Mouse (Mus musculus): ENCODE data around the gene Lhfp. TPM values are rescaled to one million over a fixed set of nuclear protein-coding genes. Genes with fewer than 3 reads are reported as not detected.

The Lhfp gene
- 10 to 100 TPM; 24.4 to 28.7 TPM for total RNA-seq (2021)
- long read RNA-seq, experiment 1, transcript Lhfp-201 (4 exons, 2,108 nt): major isoform, 78 of 89 reads
- long read RNA-seq, experiment 1, partial matches to known transcripts: 9 of 89 reads
- long read RNA-seq, experiment 1, other reads (novel, unspliced or antisense): 2 of 89 reads
- long read RNA-seq, experiment 2, transcript Lhfp-201 (4 exons, 2,108 nt): major isoform, 34 of 38 reads
- long read RNA-seq, experiment 2, partial matches to known transcripts: 3 of 38 reads
- long read RNA-seq, experiment 2, other reads (novel, unspliced or antisense): 1 of 38 reads

DNA sequence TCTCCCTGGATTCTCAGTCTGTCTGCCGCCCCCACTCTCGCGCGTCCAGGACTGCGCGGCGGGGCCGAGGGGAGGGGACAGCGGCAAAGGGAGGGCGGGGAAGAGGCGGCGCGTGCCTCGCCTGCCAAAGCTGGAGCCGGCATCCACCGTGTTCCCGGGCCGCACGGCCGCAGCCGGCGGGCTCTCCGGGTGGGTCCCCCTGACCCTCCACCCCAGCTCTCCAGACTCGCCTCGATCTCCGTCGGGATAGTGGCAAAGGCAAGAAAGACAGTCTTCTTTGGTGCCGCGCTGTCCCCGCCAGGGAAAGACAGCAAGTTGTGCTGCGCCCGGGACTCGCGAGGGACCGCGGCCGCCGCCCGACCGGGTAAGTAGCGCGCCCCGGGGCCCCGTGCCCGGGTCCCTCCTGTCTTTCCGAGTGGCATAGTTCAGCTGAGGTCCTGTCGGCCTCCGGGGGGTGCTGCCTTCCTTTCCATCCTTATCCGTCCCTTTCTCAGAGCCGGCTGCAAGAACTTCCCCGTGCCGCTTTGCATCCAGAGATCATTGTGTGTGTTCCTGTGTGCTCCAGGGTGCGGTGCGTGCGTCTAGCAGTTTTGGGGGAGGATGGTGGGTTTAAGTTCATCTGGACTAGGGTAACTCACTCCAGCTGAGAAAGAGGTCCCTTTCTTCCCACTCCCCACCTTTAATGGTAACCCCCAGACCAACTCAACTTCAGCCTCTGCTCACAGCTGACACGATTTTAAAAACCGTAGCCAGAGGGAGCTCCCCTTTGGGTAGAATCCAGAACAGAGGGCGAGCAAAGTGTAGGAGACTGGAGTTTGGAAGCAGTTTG is at the start of gene Lhfp:
Lhfp (plus strand) TSS at position 118 of the 829 bp plus-strand sequence.
- peak; percentile 74 for DNase-seq

DNA sequence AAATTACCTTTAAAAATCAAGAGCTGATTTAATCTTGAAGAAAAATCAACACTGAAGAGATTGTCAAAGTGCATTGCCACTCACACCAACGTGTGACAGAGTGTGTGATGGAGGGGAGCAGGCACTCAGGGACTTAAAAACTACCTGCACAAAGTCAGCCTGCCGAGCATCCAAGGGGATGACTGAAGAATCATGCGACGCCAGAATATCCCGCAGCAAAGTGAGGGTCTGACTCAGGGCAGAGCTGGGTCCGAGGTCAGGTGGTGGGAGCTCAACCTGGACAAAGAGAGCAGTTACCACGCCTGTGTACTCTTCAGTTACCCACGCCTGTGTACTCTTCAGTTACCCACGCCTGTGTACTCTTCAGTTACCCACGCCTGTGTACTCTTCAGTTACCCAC is 48.0 kb upstream of the Lhfp start:
- no peak for DNase-seq

DNA sequence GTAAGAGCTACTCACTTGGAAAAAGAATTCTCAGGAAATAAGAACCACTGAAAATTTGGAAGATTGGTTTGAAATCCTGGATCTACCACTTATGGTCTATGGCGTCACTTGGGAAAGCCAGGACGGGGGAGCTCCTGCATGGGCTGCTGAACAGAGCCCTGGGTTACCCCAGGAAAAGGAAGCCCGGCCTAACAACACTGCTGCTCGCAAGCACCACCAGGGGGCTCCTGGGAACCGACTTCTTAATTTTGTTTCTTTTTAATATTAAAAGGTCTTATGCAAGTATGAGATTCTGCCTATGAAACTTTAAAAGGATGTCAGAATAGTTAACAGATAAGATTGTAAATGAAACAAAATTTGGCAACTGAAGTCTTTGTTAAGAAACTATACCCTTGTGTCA is 46.7 kb upstream of the Lhfp start:
- no peak for DNase-seq

DNA sequence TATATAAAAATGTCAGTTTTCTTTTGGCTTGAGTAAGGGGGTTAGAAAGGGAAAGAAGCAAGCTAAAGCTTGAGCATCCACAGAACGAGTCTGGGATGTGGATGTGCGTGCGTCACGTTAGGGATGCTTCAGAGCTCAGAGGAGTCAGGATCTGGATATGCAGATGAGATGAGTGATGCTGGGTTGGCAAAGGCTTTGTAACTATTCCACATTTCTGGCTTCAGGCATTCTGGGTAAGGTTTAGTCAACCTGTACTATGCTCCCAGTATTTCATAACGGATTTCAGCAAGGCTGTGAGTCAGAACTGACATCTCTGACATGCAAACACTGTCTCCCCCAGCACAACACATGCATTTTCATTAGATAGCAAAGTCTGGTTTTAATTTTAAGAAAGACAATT is 44.7 kb upstream of the Lhfp start:
- no peak for DNase-seq

DNA sequence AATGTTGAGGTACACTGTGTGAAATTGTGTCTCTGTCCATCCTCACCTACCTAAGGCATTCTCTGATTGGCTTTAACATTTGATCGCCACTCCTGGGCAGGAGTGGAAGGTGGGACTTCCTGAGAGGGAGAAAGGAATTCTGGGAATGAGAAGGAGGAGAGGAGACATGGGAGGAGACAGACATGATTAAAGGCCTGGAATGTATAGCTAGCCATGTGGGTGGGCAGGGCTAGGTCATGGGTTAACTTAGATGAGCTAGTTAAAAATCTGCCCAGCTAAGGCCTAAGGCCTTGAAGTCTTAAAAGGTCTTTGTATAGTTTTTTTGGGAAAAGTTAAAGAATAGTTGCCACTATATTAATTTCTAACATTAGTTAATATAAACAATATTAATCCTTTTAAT is 43.9 kb upstream of the Lhfp start:
- no peak for DNase-seq

DNA sequence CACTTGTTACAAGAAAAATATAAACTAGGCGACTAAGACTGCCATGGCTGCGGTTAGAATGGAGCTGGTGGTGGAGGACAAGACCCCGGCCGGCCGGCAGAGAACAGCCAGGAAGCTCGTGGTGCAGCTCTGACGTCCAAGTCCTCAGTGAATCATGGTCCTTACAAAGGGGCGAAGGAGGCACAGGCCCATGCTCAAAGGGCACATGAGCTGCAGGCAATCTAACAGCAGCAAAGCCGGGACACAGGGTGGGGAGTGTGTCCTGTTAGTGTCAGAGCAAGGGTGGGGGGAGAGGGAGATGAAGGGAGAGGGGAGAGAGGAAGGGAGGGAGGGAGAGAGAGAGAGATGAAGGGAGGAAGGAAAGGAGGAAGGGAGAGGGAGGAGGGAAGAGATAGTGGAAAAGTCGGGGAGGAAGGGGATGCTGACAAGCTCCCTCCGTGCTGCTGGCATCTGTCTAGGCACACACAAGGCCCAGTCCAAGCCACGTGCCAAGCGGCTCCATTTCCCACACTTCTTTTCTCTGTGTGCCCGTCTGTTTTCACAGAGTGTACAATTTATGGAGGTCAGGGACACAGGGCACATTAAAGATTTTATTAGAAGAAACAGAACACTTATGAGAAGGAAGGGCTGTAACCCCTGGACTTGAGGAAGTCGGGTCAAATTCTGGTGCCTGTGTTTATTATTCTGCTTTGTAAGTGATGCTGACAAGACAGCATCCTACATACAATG is 42.1 kb upstream of the Lhfp start:
- DNase-seq: no peak

DNA sequence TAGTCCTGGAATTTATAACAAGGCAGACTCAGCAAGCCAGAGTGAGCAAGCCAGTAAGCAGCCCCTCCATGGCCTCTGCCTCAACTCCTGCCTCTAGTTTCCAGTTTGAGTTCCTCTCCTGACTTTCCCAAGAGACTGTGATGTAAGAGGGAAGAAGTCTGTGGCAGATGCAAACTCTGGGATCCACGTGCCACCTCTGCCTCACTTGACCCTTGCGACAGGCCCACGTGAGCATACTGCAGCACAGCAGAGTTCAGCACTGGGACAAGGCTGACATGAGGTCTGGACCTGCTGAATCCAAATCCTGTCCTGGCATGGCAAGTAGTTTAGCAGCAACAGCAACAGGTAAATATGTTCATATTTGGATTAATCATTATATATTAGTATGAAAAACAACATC is 41.3 kb upstream of the Lhfp start:
- peak; percentile 11 for DNase-seq

DNA sequence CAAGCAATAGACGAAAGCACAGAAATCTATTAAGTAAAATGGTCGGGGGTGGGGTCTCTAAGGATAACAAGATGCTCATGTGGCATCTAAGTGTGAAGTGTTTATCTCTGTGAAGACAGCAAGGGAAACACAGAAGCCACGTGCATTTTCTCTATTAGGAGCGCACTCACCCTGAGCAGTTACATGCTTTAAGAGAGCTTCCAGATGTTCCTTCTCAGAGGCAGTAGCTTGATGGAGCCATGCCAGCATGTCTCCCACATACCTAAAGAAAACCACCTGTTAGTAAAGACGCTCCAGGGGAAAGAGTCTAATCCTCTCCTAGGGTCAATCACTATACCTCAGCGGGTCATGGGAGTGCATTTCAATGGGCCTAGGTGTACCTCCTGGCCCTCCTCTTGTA is 39.3 kb upstream of the Lhfp start:
- no peak for DNase-seq

DNA sequence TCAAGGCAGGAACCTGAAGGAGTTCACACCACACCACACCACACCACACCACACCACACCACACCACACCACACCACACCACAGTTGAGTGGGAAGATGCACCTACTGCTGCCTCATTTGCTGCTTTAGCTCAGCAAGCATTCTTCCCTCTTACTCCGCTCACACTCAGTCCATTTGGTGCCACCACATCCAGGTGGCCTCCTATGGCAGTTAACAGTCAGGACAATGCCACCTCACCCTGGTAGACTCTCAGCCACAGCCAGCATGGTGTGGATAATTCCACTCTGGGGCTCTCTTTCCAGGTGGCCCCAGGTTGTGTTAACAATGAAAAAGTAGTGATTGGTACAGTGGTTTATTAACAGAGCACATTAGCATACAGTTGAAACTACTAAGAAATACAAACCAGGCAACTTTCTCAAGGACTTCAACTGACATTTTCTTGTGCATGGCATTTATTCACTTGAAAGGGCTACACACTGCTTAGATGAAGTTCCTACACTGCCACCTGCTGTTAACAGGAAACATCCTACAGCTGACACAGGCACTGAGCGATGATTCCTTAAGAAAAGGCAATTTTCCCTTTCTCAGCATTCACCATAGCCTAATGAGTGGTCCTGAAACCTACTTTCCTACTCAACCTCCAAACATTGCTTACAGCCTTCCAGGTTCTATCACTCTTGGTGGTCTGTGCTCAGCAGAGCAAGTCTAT is 36.8 kb upstream of the Lhfp start:
- peak; percentile 19 for DNase-seq

DNA sequence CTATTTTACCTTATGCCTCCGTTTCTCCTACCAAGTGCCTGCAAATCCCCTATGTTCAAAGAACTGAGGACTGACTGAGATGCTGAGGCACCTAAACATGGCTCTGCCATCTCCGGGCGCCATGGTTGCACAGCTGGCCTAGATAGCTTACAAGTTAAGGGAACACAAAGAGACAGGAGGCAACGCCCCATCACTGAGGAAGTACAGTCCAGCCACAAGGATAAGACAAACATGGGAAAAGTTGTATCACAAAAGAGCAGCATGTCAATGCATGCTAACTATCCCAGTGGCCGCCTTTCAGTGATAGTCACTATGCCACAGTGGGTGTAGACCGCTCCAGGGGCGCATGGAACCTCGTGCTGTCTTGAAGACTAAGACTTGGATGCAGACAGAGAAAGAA is 33.9 kb upstream of the Lhfp start:
- no peak for DNase-seq

DNA sequence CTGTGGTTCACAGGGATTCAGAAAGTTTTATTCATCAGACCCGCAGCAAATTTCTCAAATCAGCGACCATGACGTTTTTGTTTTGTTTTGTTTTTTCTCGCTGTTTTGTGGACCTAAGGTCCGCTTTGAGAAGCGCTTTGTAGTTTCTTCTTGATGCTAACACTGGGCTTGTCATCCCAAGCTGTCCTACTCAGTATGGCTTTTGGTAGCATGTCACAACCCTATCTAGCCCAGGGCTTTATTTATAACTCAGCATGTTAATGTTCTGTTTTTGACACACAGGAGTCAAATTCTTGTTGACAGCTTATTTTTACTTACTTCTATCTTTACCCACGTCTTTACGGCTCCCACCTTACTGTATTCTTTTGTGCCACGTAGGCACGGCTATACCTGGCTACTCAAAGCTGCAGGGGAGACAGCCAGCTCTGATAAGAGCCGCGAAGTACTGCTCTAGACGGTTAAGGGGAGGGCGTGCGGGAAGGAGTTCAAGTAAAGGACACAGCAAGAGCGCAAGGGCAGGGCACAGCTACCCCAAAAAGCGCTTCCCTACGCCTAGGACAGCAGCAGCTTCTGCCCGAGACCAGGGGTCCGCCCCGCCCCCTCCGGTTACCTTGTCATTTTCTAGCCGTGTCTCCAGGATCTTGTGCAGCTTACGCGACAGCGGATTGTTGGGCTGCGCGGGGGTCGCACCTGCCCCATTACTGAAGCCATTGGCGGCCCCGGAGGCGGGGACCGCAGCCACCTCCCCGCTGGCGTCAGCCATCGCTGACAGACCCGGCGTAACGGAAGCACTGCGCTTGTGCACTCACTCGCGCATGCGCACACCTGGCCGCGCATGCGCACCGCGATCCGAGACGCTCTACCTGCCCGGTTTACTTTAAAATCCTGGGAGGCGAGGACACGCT is 24.6 kb upstream of the Lhfp start, which contains the start of gene Cog6:
Cog6 (minus strand) TSS at position 802 of the 905 bp plus-strand sequence.
- DNase-seq: peak; percentile 90

DNA sequence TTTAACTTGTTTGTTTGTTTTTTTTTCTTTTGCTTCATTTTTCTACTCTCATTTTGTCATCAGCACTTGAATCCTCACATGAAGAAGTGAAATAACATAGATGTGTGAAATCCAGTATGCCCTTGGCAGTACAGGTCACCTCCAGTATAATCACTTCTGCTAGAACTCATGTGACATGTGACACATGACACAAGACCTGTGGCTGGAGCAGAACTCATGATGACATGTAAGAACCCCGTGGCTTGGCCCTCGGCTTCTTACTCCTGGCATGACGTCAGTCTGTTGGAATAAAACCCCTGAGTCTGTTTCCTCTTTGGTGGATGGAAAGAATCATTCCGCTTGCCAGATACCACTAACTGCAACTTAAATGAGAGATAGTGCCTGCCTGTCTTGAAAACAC is 14.0 kb upstream of the Lhfp start:
- no peak for DNase-seq

DNA sequence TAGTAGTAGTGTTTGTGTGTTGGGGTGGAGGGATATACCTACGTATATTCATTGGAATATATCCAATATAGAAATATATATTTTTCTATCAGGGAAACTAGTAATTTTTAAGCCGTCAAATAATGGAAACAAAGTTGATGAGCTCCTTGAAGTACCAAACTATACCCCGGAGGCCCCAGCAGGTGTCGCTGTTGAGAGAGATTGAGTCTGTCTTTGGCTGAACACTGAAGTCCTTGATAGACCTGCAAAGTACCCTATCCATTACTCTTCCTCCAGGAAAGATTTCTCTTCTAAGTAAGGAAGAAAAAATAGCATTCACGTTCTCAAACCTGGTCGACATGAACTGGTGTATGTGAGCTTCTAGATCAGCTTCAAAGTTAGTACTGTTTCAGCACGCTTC is 12.3 kb upstream of the Lhfp start:
- DNase-seq: peak; percentile 85

DNA sequence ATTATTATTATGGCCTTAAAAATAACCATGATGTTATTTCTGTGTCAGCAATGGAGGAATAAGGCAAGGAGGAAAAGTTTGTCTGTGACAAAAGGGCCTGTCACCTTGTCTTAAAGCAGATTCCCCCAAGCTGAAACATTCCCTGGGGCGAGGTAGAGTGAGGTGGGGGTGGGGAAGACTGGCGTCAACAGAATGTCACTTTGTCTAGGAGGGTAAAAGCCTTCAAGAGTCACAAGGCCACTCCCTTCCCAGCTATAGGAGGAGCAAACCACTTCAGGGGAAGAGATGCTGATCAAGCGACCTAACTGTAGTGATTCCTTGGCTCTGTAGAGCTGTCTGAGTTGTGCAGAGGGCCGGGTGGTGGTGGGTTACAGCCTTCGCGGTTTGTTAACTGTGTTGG is 9.7 kb upstream of the Lhfp start:
- DNase-seq: no peak

DNA sequence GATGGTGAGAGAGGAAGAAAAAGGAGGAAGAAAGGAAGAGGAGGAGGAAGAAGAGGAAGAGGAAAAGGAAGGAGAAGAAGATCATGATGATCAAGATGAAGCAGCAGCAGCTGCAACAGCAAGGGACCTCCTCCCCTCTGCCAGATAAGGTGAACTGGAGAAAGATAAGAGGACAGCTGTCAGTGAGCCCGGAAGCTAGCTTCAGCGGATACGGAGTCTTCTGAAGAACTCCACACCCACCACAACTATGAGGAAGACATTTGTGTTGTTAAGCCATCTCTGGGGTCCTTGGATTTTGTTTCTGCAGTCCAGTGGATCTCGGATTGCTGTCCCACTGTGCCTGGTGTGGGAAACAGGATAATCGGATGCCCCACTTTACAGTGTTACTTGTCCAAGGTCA is 8.9 kb upstream of the Lhfp start:
- no peak for DNase-seq

DNA sequence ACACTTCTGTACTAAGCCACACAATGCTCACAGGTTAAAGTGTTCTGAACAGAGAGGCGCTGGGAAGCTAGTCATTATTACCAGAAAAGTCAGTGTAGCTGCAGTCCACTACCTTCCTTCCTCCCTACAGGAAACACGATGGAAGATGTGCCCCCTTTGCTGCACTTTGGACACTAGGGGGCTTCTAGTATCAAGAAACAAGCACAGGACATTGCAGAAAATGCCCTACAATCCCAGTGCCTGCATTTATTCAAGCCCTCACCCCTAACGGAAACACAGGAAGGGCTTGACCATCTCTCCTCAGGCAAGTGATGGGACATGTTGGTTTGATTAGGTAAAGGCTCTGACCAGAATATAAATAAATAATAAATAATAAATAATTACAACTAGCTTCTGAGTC is 7.9 kb upstream of the Lhfp start:
- DNase-seq: peak; percentile 18

DNA sequence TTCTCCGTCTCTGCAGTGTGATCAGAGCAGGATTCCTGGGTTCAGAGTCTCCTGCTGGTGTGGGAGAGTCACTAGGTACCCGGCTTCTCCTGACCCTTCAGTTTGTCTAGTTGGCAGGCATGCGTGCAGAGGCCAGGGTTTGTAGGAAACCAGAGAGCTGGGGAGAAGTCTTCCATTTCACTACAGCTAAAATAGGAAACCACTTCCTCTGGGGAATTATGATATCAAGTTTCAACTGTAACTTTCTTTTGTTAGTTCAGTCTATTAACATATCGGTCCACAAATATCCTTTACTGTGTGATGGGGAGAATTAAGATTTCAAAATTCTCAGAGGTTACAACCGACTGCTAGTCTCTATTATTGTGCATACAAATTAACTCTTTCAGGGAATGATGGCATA is 5.3 kb upstream of the Lhfp start:
- no peak for DNase-seq

DNA sequence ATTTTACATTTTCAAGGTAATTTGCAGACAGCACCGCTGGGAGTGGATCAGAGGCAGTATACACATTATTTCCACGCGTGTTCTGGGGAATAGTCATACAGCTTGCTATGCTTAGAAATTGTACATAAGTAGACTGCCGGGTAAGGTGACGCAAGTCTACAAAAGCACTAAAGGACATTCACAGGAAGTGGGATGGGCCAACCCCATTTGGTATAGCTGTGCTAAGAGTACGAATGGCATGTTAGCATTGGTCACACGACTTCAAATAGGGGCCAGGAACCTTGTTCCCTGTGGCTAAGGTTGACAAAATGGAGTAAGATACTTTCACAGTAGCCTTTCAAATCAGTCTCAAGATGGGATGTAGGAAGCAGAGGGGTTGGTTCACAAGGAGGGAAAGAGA is 4.4 kb upstream of the Lhfp start:
- DNase-seq: no peak

DNA sequence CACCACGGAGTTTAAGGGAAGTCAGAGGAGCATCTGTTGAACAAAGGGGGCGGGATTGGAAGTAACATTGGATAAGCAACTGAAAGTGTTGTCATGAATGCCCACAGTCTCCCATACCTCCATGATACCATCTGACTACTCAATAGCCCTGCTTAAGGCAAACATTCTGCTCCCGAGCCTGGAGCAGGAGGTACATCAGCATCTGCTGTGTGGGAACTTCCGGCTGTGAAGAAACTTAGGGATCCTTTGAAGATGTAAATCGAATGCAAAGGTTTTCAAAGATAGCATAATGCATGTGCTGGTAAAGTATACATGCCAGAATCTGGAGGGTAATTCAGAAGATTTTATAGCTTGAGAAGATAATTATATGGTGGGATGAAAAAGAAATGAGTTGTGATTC is 2.4 kb upstream of the Lhfp start:
- no peak for DNase-seq

DNA sequence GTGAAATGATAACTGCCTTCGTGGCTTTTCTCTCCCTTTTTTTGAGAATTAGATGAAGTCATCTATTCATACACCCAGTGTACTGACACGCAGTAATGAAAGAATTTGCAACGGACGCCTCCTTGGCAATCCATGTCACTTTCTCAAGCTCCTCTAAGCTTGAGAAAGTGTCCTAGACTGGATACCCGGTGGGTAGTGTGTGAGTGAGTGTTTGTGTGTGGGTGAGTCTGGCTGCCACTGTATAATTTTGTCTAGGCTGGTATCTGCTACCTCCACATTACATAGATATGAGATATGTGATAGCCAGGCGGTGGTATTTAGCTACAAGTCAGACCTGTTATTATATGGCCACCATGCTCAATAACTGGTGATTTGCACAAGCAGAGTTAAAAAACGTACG is 1.6 kb upstream of the Lhfp start:
- no peak for DNase-seq
